Mouse (Mus musculus) MEL (cell line): ENCODE results near the gene Myh3. TPM values are rescaled to one million over a fixed set of nuclear protein-coding genes. Genes with fewer than 3 reads are reported as not detected.

ENCODE experiments used
- DNase-seq: peaks from one replicate; pipeline ENCODE4 v3.0.0; 2011; ENCODE audit warnings: low read depth, low spot score
- H3K27ac ChIP-seq: 2 replicates; pipeline ENCODE4 v1.5.1; 2012; ENCODE audit warnings: low read depth, mild to moderate bottlenecking, control low read depth, low read length, moderate library complexity; ENCODE audit not compliant: control insufficient read depth
- H3K27me3 ChIP-seq, 2 experiments: fragments of 150-350 bp in 1 of 2; sonication (generic) in 1 of 2; 2 replicates each; pipeline ENCODE4 v1.6.1; 2012; ENCODE audit warnings: low read length in 2 of 2, mild to moderate bottlenecking in 2 of 2, improper control_type of control experiment in 1 of 2, moderate library complexity in 1 of 2; ENCODE audit not compliant: insufficient read depth in 2 of 2, control insufficient read depth in 1 of 2
- H3K36me3 ChIP-seq, 2 experiments: 2 replicates each; pipeline ENCODE4 v1.6.1; 2012 to 2014; ENCODE audit warnings: low read length in 2 of 2, improper control_type of control experiment in 1 of 2, inconsistent platforms in 1 of 2, mild to moderate bottlenecking in 1 of 2; ENCODE audit not compliant: insufficient read depth in 2 of 2, control insufficient read depth in 1 of 2
- H3K4me1 ChIP-seq, 2 experiments: fragments of 150-350 bp in 1 of 2; sonication (generic) in 1 of 2; 2 replicates each; pipeline ENCODE4 v1.6.1; 2012; ENCODE audit warnings: low read length in 2 of 2, improper control_type of control experiment in 1 of 2, mild to moderate bottlenecking in 1 of 2; ENCODE audit not compliant: insufficient read depth in 2 of 2, control insufficient read depth in 1 of 2
- H3K4me3 ChIP-seq, 2 experiments: fragments of 150-350 bp in 1 of 2; sonication (generic) in 1 of 2; 2 replicates each; pipeline ENCODE4 v1.5.1; 2012; ENCODE audit warnings: low read depth in 2 of 2, low read length in 2 of 2, mild to moderate bottlenecking in 2 of 2, moderate library complexity in 2 of 2, control low read depth in 1 of 2, improper control_type of control experiment in 1 of 2; ENCODE audit not compliant: control insufficient read depth in 1 of 2, insufficient read depth in 1 of 2
- H3K79me2 ChIP-seq: 2 replicates; pipeline ENCODE4 v1.6.1; 2012; ENCODE audit warnings: mild to moderate bottlenecking, low read length, moderate library complexity; ENCODE audit not compliant: control insufficient read depth, poor library complexity, insufficient read depth
- H3K9ac ChIP-seq: 2 replicates; pipeline ENCODE4 v1.6.1; 2012; ENCODE audit warnings: low read depth, mild to moderate bottlenecking, control low read depth, low read length, moderate library complexity; ENCODE audit not compliant: control insufficient read depth, poor library complexity, severe bottlenecking
- H3K9me3 ChIP-seq: fragments of 150-350 bp; sonication (generic); replicated peaks from 2 replicates; pipeline ENCODE4 v1.6.1; 2012; ENCODE audit warnings: mild to moderate bottlenecking, low read length, improper control_type of control experiment, moderate library complexity; ENCODE audit not compliant: insufficient read depth
- CHD2 ChIP-seq: IDR thresholded peaks from 2 replicates; pipeline ENCODE4 v1.6.1; 2011; ENCODE audit warnings: low read length, improper control_type of control experiment
- ELF1 ChIP-seq: IDR thresholded peaks from 2 replicates; pipeline ENCODE4 v1.6.1; 2014; ENCODE audit warnings: low read depth, mild to moderate bottlenecking, inconsistent platforms, low read length, improper control_type of control experiment, moderate library complexity
- EP300 ChIP-seq, 2 experiments: IDR thresholded peaks; 2 replicates each; pipeline ENCODE4 v1.6.1; 2011; ENCODE audit warnings: improper control_type of control experiment in 2 of 2, low read length in 2 of 2, low read depth in 1 of 2, mild to moderate bottlenecking in 1 of 2
- GATA1 ChIP-seq: IDR thresholded peaks from 2 replicates; pipeline ENCODE4 v1.6.1; 2011; ENCODE audit warnings: low read depth, low read length, improper control_type of control experiment
- HCFC1 ChIP-seq: IDR thresholded peaks from 2 replicates; pipeline ENCODE4 v1.6.1; 2012; ENCODE audit warnings: low read depth, mild to moderate bottlenecking, inconsistent platforms, low read length, improper control_type of control experiment, moderate library complexity
- KAT2A ChIP-seq: conservative IDR thresholded peaks from 2 replicates; pipeline ENCODE4 v1.6.1; 2012; ENCODE audit warnings: low read depth, low read length, improper control_type of control experiment, inconsistent platforms
- MXI1 ChIP-seq: IDR thresholded peaks from 2 replicates; pipeline ENCODE4 v1.6.1; 2011; ENCODE audit warnings: mild to moderate bottlenecking, low read depth, low read length, improper control_type of control experiment
- MYB ChIP-seq: IDR thresholded peaks from 2 replicates; pipeline ENCODE4 v1.6.1; 2011; ENCODE audit warnings: mild to moderate bottlenecking, low read depth, low read length, improper control_type of control experiment
- NRF1 ChIP-seq: IDR thresholded peaks from 2 replicates; pipeline ENCODE4 v1.6.1; 2014; ENCODE audit warnings: low read depth, mild to moderate bottlenecking, inconsistent platforms, low read length, improper control_type of control experiment, moderate library complexity; ENCODE audit not compliant: poor library complexity, insufficient read depth, severe bottlenecking
- RAD21 ChIP-seq: IDR thresholded peaks from 2 replicates; pipeline ENCODE4 v1.6.1; 2011; ENCODE audit warnings: mild to moderate bottlenecking, low read depth, low read length, improper control_type of control experiment
- RCOR1 ChIP-seq: IDR thresholded peaks from 2 replicates; pipeline ENCODE4 v1.6.1; 2012; ENCODE audit warnings: low read depth, mild to moderate bottlenecking, inconsistent platforms, low read length, improper control_type of control experiment
- SMC3 ChIP-seq: IDR thresholded peaks from 2 replicates; pipeline ENCODE4 v1.6.1; 2011; ENCODE audit warnings: low read depth, low read length, improper control_type of control experiment
- TAL1 ChIP-seq: IDR thresholded peaks from 2 replicates; pipeline ENCODE4 v1.6.1; 2012; ENCODE audit warnings: mild to moderate bottlenecking, inconsistent platforms, low read length, moderate library complexity, mixed read lengths
- UBTF ChIP-seq: IDR thresholded peaks from 2 replicates; pipeline ENCODE4 v1.6.1; 2012; ENCODE audit warnings: low read depth, mild to moderate bottlenecking, inconsistent platforms, low read length, improper control_type of control experiment, moderate library complexity, borderline replicate concordance; ENCODE audit not compliant: insufficient read depth
- USF1 ChIP-seq: IDR thresholded peaks from 2 replicates; pipeline ENCODE4 v1.6.1; 2014; ENCODE audit warnings: low read depth, mild to moderate bottlenecking, inconsistent platforms, low read length, improper control_type of control experiment, moderate library complexity
- ZC3H11A ChIP-seq: IDR thresholded peaks from 2 replicates; pipeline ENCODE4 v1.6.1; 2012; ENCODE audit warnings: low read depth, mild to moderate bottlenecking, inconsistent platforms, low read length, improper control_type of control experiment
- polyA plus RNA-seq, 2 experiments: library from polyadenylated mRNA; stranded (reverse) in 1 of 2; unstranded in 1 of 2; fragments of >175 nt in 1 of 2; fragments of >200 nt in 1 of 2; gene quantifications; 2 replicates each; pipeline versions ENCODE4 v1.2.1 to v1.2.4; 2012; ENCODE audit warnings: low replicate concordance in 2 of 2, low read depth in 1 of 2; ENCODE audit not compliant: insufficient read length in 2 of 2, insufficient read depth in 1 of 2, missing spikeins in 1 of 2
- total RNA-seq: library from RNA; depleted of rRNA; stranded (reverse); fragments of 300-350 nt; gene quantifications from 2 replicates; pipeline ENCODE4 v1.2.3, GENCODE M21; 2012

The Myh3 gene
- total and polyA plus RNA-seq, 3 experiments: 0.81 to 1.7 TPM; not detected in 1

GRCm38 (mm10) chr11:67105689-67106088 lies 27.6 kb downstream of the Myh3 start:
- DNase-seq: no peak
- Histone ChIP-seq H3K79me2 (no peaks in the 10 kb centered on the region), H3K27ac (no peak overlapping the region), H3K9ac (no peak overlapping the region), H3K4me3 (no peak overlapping the region), H3K27me3 (peaks cover 0 to 2% of the 10 kb centered on the region in 2 experiments; a peak in 1 of 4 replicates), H3K36me3 (no peaks in the 10 kb centered on the region), H3K9me3 (no peaks in the 10 kb centered on the region), H3K4me1 (no peaks in the 10 kb centered on the region)
- no peak for TF ChIP-seq RCOR1
- no peak for TF ChIP-seq KAT2A
- TF ChIP-seq TAL1: no peak
- TF ChIP-seq GATA1: no peak
- TF ChIP-seq RAD21: no peak
- no peak for TF ChIP-seq SMC3
- no peak for TF ChIP-seq EP300 (IDR thresholded peaks at IDR 0.05; ENCODE audit: low read depth in 1 of 2, low read length in 2 of 2)
- no peak for TF ChIP-seq NRF1

- H3K9ac ChIP-seq: no peak overlapping the region
- H3K27ac ChIP-seq: no peak overlapping the region
- TF ChIP-seq RAD21 (no peak), MYB (no peak), CHD2 (no peak), UBTF (no peak), ELF1 (no peak), RCOR1 (no peak), TAL1 (no peak), HCFC1 (no peak), MXI1 (no peak), USF1 (no peak), ZC3H11A (no peak)
- TF ChIP-seq, all 39 proteins: peak for 0
Observed at GRCm38 (mm10) chr11:67106973-67107372, 28.9 kb downstream of the Myh3 start.

More at GRCm38 (mm10) chr11:67106973-67107372, 28.9 kb downstream of the Myh3 start:
- no peaks in the 10 kb centered on the region for H3K9me3 ChIP-seq
- no peaks in the 10 kb centered on the region for H3K36me3 ChIP-seq
- no peaks in the 10 kb centered on the region for H3K4me1 ChIP-seq
- peaks cover 0 to 2% of the 10 kb centered on the region in 2 experiments; a peak in 1 of 4 replicates for H3K27me3 ChIP-seq
- no peaks in the 10 kb centered on the region for H3K79me2 ChIP-seq
- DNase-seq: no peak
- H3K4me3 ChIP-seq: no peak overlapping the region
